Mouse (Mus musculus) embryonic facial prominence, embryonic 14.5 days (tissue): Measurements from ENCODE around the gene Secisbp2. TPM values are rescaled to one million over a fixed set of nuclear protein-coding genes. Genes with fewer than 3 reads are reported as not detected.

ENCODE experiments used
- ATAC-seq: fragments of 200-750 bp; cut with Nextera tagmentation; 2 replicates; pipeline ENCODE4 v1.8.0; 2017; ENCODE audit warnings: low read depth, moderate number of reproducible peaks, moderate TSS enrichment
- DNase-seq: peaks from one replicate; pipeline ENCODE4 v3.0.0-alpha.2; 2015; ENCODE audit warnings: low spot score
- H3K27ac ChIP-seq: fragments of 300-500 bp; sonication (generic); replicated peaks from 2 replicates; pipeline ENCODE4 v1.5.1; 2014; ENCODE audit warnings: low read depth, mild to moderate bottlenecking, low read length, moderate library complexity
- H3K27me3 ChIP-seq: fragments of 300-500 bp; sonication (generic); replicated peaks from 2 replicates; pipeline ENCODE4 v1.6.1; 2014; ENCODE audit warnings: low read length; ENCODE audit not compliant: control insufficient read depth, insufficient read depth
- H3K36me3 ChIP-seq: fragments of 300-500 bp; sonication (generic); 2 replicates; pipeline ENCODE4 v1.6.1; 2014; ENCODE audit warnings: low read length, mixed read lengths; ENCODE audit not compliant: control insufficient read depth, insufficient read depth
- H3K4me1 ChIP-seq: fragments of 300-500 bp; sonication (generic); 2 replicates; pipeline ENCODE4 v1.6.1; 2014; ENCODE audit warnings: antibody characterized with exemption, low read length; ENCODE audit not compliant: control insufficient read depth, insufficient read depth
- H3K4me2 ChIP-seq: fragments of 300-500 bp; sonication (generic); 2 replicates; pipeline ENCODE4 v1.6.1; 2014; ENCODE audit warnings: low read depth, mild to moderate bottlenecking, low read length, moderate library complexity, mixed read lengths
- H3K4me3 ChIP-seq: fragments of 300-500 bp; sonication (generic); 2 replicates; pipeline ENCODE4 v1.5.1; 2014; ENCODE audit warnings: low read depth, mild to moderate bottlenecking, low read length
- H3K9ac ChIP-seq: fragments of 300-500 bp; sonication (generic); 2 replicates; pipeline ENCODE4 v1.6.1; 2014; ENCODE audit warnings: low read depth, mild to moderate bottlenecking, low read length, moderate library complexity, mixed read lengths
- H3K9me3 ChIP-seq: fragments of 300-500 bp; sonication (generic); 2 replicates; pipeline ENCODE4 v1.6.1; 2016; ENCODE audit warnings: low read length; ENCODE audit not compliant: control insufficient read depth
- WGBS: fragments of 180-500 bp; shearing (Covaris S2); extraction: QIAGEN DNeasy Blood & Tissue Kit; methylation state at CpG from one replicate; pipeline ENCODE4 v1.1.7; 2014; 5-methylcytosine and 5-hydroxymethylcytosine counted together
- polyA plus RNA-seq: library from polyadenylated mRNA; unstranded; fragments of >200 nt; fragmentation: Nextera tagmentation; extraction: Ambion mirVana; gene quantifications from 2 replicates; pipeline ENCODE4 v1.2.1, GENCODE M21; 2014

Gene Secisbp2
- polyA plus RNA-seq, 1 experiment from 2014 or later: 31.4 TPM

GRCm38 (mm10) chr13:51724566-51724965 lies 73.1 kb downstream of the Secisbp2 start:
- H3K9me3 ChIP-seq: no peaks in the 10 kb centered on the region
- no peaks in the 10 kb centered on the region for H3K27me3 ChIP-seq
- WGBS: 62% methylated on average over 6 of the region's 6 CpGs
- H3K4me2 ChIP-seq: no peak overlapping the region
- no peaks in the 10 kb centered on the region for H3K36me3 ChIP-seq
- DNase-seq (no peak), ATAC-seq (no peak)
- H3K4me1 ChIP-seq: peaks cover 6% of the 10 kb centered on the region; the same call in 1 of the 2 replicates
- no peak overlapping the region for H3K9ac ChIP-seq
- no peak overlapping the region for H3K27ac ChIP-seq
- H3K4me3 ChIP-seq: no peak overlapping the region

- no peak for ATAC-seq
- Histone ChIP-seq H3K36me3 (no peaks in the 10 kb centered on the region), H3K9me3 (no peaks in the 10 kb centered on the region)
These were observed 73.9 kb downstream of the Secisbp2 start for GRCm38 (mm10) chr13:51725446-51725845.

DNA sequence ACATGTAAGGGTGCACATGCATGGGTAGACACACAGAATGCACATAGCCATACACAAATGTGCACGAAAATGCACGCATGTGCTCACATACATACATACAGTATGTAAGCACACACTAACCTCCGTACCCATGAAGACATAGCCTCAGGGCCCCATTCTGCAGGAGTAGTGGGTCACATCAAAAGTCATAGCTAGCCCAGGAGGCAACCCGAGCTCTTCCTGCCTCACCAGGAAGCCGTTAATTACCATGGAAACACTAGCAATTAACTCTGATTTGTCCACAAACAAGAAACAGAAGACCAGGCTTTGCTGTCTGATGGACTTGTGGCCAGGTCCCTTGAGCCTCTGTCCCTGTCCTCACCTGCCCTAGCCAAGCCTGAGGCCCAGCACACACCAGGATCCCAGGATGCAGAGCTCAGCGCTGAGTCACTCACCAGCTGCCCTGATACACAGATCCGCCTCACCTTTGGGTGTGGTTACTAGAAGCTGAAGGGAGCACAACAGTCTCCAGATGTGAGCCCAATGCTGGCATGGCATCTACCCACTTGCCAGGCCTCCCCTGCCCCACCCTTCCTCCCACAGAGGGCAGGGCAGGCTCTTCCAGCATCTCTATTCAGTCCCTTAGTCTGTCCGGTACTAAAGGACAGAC lies 74.6 kb downstream of the Secisbp2 start:
- Histone ChIP-seq H3K27me3 (no peaks in the 10 kb centered on the region), H3K9me3 (no peaks in the 10 kb centered on the region), H3K4me1 (peaks cover 15% of the 10 kb centered on the region), H3K4me2 (no peak overlapping the region), H3K9ac (no peak overlapping the region), H3K36me3 (no peaks in the 10 kb centered on the region), H3K4me3 (no peak overlapping the region), H3K27ac (no peak overlapping the region)
- 44% methylated on average over 8 of the region's 8 CpGs for WGBS
- no peak for DNase-seq
- ATAC-seq: peak; percentile 17

More at GRCm38 (mm10) chr13:51725446-51725845, 73.9 kb downstream of the Secisbp2 start:
- Histone ChIP-seq H3K4me2 (no peak overlapping the region), H3K4me3 (no peak overlapping the region), H3K27ac (no peak overlapping the region), H3K27me3 (no peaks in the 10 kb centered on the region), H3K4me1 (peaks cover 15% of the 10 kb centered on the region), H3K9ac (no peak overlapping the region)
- DNase-seq: no peak
- WGBS: 76% methylated on average over 7 of the region's 7 CpGs

GRCm38 (mm10) chr13:51727364-51727763 lies 75.9 kb downstream of the Secisbp2 start:
- Histone ChIP-seq H3K4me3 (no peak overlapping the region), H3K9me3 (no peaks in the 10 kb centered on the region), H3K4me2 (no peak overlapping the region), H3K9ac (no peak overlapping the region), H3K36me3 (no peaks in the 10 kb centered on the region), H3K27ac (no peak overlapping the region), H3K4me1 (peaks cover 18% of the 10 kb centered on the region), H3K27me3 (no peaks in the 10 kb centered on the region)
- WGBS: 42% methylated on average over 6 of the region's 7 CpGs
- DNase-seq: no peak
- ATAC-seq: no peak

- peak; percentile 50 for ATAC-seq
- WGBS: 13% methylated on average over 4 of the region's 4 CpGs
- peak; percentile 69 for DNase-seq
These were observed 78.4 kb downstream of the Secisbp2 start for GRCm38 (mm10) chr13:51729887-51730361.

GRCm38 (mm10) chr13:51731474-51731873 lies 80.0 kb downstream of the Secisbp2 start:
- no peak overlapping the region for H3K4me2 ChIP-seq
- no peaks in the 10 kb centered on the region for H3K27me3 ChIP-seq
- ATAC-seq (no peak), DNase-seq (no peak)
- H3K4me1 ChIP-seq: peaks cover 15% of the 10 kb centered on the region
- no peak overlapping the region for H3K4me3 ChIP-seq
- WGBS: 93% methylated on average over 7 of the region's 7 CpGs
- H3K9me3 ChIP-seq: no peaks in the 10 kb centered on the region
- no peaks in the 10 kb centered on the region for H3K36me3 ChIP-seq
- H3K27ac ChIP-seq: no peak overlapping the region
- H3K9ac ChIP-seq: no peak overlapping the region

More at GRCm38 (mm10) chr13:51729887-51730361, 78.4 kb downstream of the Secisbp2 start:
- no peaks in the 10 kb centered on the region for H3K27me3 ChIP-seq
- H3K9ac ChIP-seq: no peak overlapping the region
- H3K9me3 ChIP-seq: no peaks in the 10 kb centered on the region
- H3K36me3 ChIP-seq: no peaks in the 10 kb centered on the region
- peaks cover 19% of the 10 kb centered on the region for H3K4me1 ChIP-seq
- H3K4me3 ChIP-seq: no peak overlapping the region
- peak overlapping the region; percentile 33; the same call in 1 of the 2 replicates for H3K27ac ChIP-seq
- H3K4me2 ChIP-seq: no peak overlapping the region

DNA sequence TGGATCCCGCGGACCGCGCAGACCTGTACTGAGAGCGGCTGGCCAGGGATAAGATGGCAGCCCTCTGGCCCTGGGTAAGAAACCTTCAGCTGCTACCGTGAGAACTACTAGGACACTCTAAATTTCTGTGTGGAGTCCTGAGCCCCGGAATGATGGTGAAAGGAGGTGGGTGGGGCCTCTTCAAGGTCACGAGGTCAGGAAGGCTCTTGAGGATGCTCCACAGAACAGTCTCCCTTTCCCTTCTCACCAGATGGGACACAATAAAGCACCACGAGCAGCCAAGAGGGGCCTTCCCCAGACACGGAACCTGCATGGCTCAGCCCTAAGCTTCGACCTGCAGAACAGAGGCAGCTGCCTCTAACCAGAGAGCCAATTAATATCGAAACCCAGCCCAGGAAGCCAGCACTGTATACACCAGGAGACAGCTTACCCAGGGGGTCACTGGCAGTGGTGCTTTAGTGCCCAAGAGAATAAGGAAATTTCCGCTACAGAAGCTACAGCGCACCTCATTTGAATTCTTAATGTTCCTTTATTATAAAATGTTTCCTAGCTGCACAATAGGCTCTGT lies 80.7 kb downstream of the Secisbp2 start:
- Histone ChIP-seq H3K4me2 (no peak overlapping the region), H3K4me1 (peaks cover 16% of the 10 kb centered on the region), H3K36me3 (no peaks in the 10 kb centered on the region), H3K9me3 (no peaks in the 10 kb centered on the region), H3K9ac (no peak overlapping the region), H3K4me3 (no peak overlapping the region), H3K27me3 (no peaks in the 10 kb centered on the region), H3K27ac (no peak overlapping the region)
- no peak for DNase-seq
- WGBS: 72% methylated on average over 14 of the region's 14 CpGs
- no peak for ATAC-seq
